Mouse (Mus musculus) limb, embryonic 11.5 days (tissue): ENCODE measurements around the gene Gm20458. TPM values are rescaled to one million over a fixed set of nuclear protein-coding genes. Genes with fewer than 3 reads are reported as not detected.

Experiments
- ATAC-seq: fragments of 200-750 bp; cut with Nextera tagmentation; 2 replicates; pipeline ENCODE4 v1.8.0; 2017; ENCODE audit warnings: low read depth; ENCODE audit not compliant: insufficient number of reproducible peaks, low FRiP score, low TSS enrichment
- DNase-seq: peaks from one replicate; pipeline ENCODE4 v3.0.0-alpha.2; 2015; ENCODE audit warnings: low spot score
- H3K27ac ChIP-seq: fragments of 300-500 bp; sonication (generic); replicated peaks from 2 replicates; pipeline ENCODE4 v1.5.1; 2014; ENCODE audit warnings: low read depth, mild to moderate bottlenecking, low read length
- H3K27me3 ChIP-seq: fragments of 300-500 bp; sonication (generic); 2 replicates; pipeline ENCODE4 v1.6.1; 2014; ENCODE audit warnings: mild to moderate bottlenecking, low read length, mixed read lengths; ENCODE audit not compliant: control insufficient read depth, insufficient read depth
- H3K36me3 ChIP-seq: fragments of 300-500 bp; sonication (generic); 2 replicates; pipeline ENCODE4 v1.6.1; 2014; ENCODE audit warnings: mild to moderate bottlenecking, low read length, moderate library complexity, mixed read lengths; ENCODE audit not compliant: control insufficient read depth, insufficient read depth
- H3K4me1 ChIP-seq: fragments of 300-500 bp; sonication (generic); 2 replicates; pipeline ENCODE4 v1.6.1; 2014; ENCODE audit warnings: low read length, mixed read lengths; ENCODE audit not compliant: control insufficient read depth, insufficient read depth
- H3K4me2 ChIP-seq: fragments of 300-500 bp; sonication (generic); 2 replicates; pipeline ENCODE4 v1.6.1; 2014; ENCODE audit warnings: low read depth, mild to moderate bottlenecking, moderate library complexity; ENCODE audit not compliant: severe bottlenecking
- H3K4me3 ChIP-seq: fragments of 300-500 bp; sonication (generic); 2 replicates; pipeline ENCODE4 v1.5.1; 2014; ENCODE audit warnings: low read depth, low read length
- H3K9ac ChIP-seq: fragments of 300-500 bp; sonication (generic); 2 replicates; pipeline ENCODE4 v1.6.1; 2014; ENCODE audit warnings: mild to moderate bottlenecking, low read length
- H3K9me3 ChIP-seq: fragments of 300-500 bp; sonication (generic); 2 replicates; pipeline ENCODE4 v1.6.1; 2016; ENCODE audit warnings: low read length; ENCODE audit not compliant: control insufficient read depth
- WGBS: fragments of 180-500 bp; shearing (Covaris S2); extraction: QIAGEN DNeasy Blood & Tissue Kit; methylation state at CpG from one replicate; pipeline ENCODE4 v1.1.7; 2014; 5-methylcytosine and 5-hydroxymethylcytosine counted together
- polyA plus RNA-seq: library from polyadenylated mRNA; unstranded; fragments of >200 nt; fragmentation: Nextera tagmentation; extraction: Ambion mirVana; gene quantifications from 2 replicates; pipeline ENCODE4 v1.2.1, GENCODE M21; 2014

Gm20458 gene
- polyA plus RNA-seq, 1 experiment from 2014 or later = 3.6 TPM

DNA sequence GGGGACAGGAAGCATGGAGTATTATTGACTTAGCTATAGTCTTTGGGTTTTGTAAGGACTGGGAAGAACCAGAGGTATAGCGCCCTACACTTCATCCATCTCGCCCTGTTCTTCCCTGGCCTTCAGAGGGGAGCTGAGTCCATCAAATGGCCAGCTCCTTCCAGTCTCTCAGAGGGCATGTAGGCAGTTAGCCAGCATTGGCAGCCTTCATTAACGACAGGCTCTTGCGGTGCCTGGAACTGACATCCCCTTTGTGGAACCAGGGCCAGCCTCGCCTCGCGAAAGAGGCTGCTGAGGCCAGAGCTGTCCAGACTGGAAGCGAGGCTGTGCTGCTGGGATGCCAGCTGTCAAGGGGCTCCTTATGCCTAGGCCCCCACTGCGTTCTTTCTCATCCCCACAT lies 27.0 kb downstream of the Gm20458 start:
- Histone ChIP-seq H3K4me3 (no peak overlapping the region), H3K4me1 (peaks cover 8% of the 10 kb centered on the region; the same call in 1 of the 2 replicates), H3K9ac (no peak overlapping the region), H3K9me3 (no peaks in the 10 kb centered on the region), H3K27me3 (peaks cover 21% of the 10 kb centered on the region), H3K4me2 (no peak overlapping the region), H3K27ac (no peak overlapping the region), H3K36me3 (no peaks in the 10 kb centered on the region)
- no peak for ATAC-seq
- WGBS = 63% methylated on average over 9 of the region's 9 CpGs
- no peak for DNase-seq

GRCm38 (mm10) chr2:164494126-164494525 lies 33.4 kb downstream of the Gm20458 start:
- ATAC-seq = no peak
- 54% methylated on average over 2 of the region's 2 CpGs for WGBS

GRCm38 (mm10) chr2:164496331-164496730 lies 35.6 kb downstream of the Gm20458 start:
- no peak for DNase-seq
- Histone ChIP-seq H3K4me1 (peaks cover 6% of the 10 kb centered on the region), H3K27ac (no peak overlapping the region), H3K9ac (no peak overlapping the region), H3K27me3 (no peaks in the 10 kb centered on the region), H3K9me3 (no peaks in the 10 kb centered on the region), H3K36me3 (peaks cover 3% of the 10 kb centered on the region; the same call in 1 of the 2 replicates), H3K4me2 (no peak overlapping the region), H3K4me3 (no peak overlapping the region)
- no peak for ATAC-seq
- WGBS = 73% methylated on average over 1 of the region's 1 CpGs

More at GRCm38 (mm10) chr2:164494126-164494525, 33.4 kb downstream of the Gm20458 start:
- Histone ChIP-seq H3K27ac (no peak overlapping the region), H3K9me3 (no peaks in the 10 kb centered on the region), H3K4me2 (no peak overlapping the region), H3K27me3 (no peaks in the 10 kb centered on the region), H3K9ac (no peak overlapping the region), H3K36me3 (peaks cover under 1% of the 10 kb centered on the region; the same call in 1 of the 2 replicates), H3K4me1 (peaks cover 6% of the 10 kb centered on the region), H3K4me3 (no peak overlapping the region)
- DNase-seq = no peak

- H3K4me3 ChIP-seq = peak within 1 kb of the TSS; percentile 89
- H3K4me1 ChIP-seq = peaks cover 6% of the 10 kb centered on the region
- no peaks in the 10 kb centered on the region for H3K27me3 ChIP-seq
- H3K9ac ChIP-seq = peak within 1 kb of the TSS; percentile 76
- WGBS = 4% methylated on average over 43 of the region's 43 CpGs
- H3K4me2 ChIP-seq = peak within 1 kb of the TSS; percentile 92
- H3K36me3 ChIP-seq = peaks cover 7% of the 10 kb centered on the region; the same call in 1 of the 2 replicates
- H3K27ac ChIP-seq = no peak within 1 kb of the TSS; the same call in 1 of the 2 replicates
- ATAC-seq = peak; percentile 86
- DNase-seq = peak; percentile 86
- no peaks in the 10 kb centered on the region for H3K9me3 ChIP-seq
Observed at GRCm38 (mm10) chr2:164496847-164497690, 36.3 kb downstream of the Gm20458 start, which contains the start of gene Pigt. Gene Pigt (plus strand): TSS chr2:164497520.

DNA sequence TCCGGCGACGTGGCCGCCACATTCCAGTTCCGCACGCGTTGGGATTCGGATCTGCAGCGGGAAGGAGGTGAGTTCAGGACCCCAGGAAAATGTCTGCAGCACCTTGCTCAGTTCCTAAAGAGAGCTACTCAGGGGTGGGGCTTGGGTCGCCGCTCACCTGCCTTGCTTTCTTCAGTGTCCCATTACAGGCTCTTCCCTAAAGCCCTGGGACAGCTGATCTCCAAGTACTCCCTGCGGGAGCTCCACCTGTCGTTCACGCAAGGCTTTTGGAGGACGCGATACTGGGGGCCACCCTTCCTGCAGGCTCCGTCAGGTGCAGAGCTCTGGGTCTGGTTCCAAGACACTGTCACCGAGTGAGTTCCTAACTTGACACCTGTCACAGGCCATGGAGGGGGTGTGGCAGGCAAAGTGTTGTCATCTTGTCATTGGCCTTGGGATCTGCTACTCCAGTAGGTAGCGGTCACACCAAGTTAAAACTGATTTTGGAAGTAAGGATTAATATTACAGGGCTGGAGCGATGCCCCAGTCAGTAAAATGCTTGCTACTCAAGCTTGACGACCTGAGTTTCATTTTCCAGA lies 37.0 kb downstream of the Gm20458 start:
- WGBS = 5% methylated on average over 21 of the region's 21 CpGs
- Histone ChIP-seq H3K27ac (no peak overlapping the region; the same call in 1 of the 2 replicates), H3K9me3 (no peaks in the 10 kb centered on the region), H3K9ac (peak overlapping the region; percentile 76), H3K27me3 (no peaks in the 10 kb centered on the region), H3K4me3 (peak overlapping the region; percentile 89), H3K4me1 (peaks cover 6% of the 10 kb centered on the region), H3K36me3 (peaks cover 10% of the 10 kb centered on the region; the same call in 1 of the 2 replicates), H3K4me2 (peak overlapping the region; percentile 92)
- DNase-seq (no peak), ATAC-seq (no peak)

GRCm38 (mm10) chr2:164499317-164499716 lies 38.5 kb downstream of the Gm20458 start:
- Histone ChIP-seq H3K36me3 (peaks cover 21% of the 10 kb centered on the region; the same call in 1 of the 2 replicates), H3K9ac (no peak overlapping the region)

DNA sequence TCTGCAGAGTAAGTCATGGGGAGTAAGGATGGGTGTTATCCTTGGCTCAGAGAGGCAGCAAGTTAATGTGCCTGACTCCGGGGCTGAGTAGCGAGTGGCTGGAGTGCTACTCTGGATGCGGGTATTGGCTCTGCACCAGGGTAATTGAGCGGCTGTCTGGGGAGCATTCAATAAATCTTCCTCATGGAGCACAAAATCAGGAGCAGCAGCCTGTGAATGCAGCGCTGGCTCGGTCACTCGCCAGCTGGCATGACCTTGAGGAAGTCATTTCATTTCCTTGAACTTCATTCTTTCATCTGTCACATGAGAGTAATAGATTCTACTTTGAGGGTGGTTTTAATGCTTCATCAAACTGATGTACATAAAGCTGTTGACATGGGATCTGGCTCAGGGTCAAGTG lies 39.7 kb downstream of the Gm20458 start:
- ATAC-seq = no peak
- no peaks in the 10 kb centered on the region for H3K9me3 ChIP-seq
- peaks cover 6% of the 10 kb centered on the region for H3K4me1 ChIP-seq
- no peak overlapping the region for H3K4me2 ChIP-seq
- no peak overlapping the region for H3K4me3 ChIP-seq
- no peak overlapping the region for H3K27ac ChIP-seq
- WGBS = 88% methylated on average over 7 of the region's 7 CpGs
- no peaks in the 10 kb centered on the region for H3K27me3 ChIP-seq
- DNase-seq = no peak
- H3K36me3 ChIP-seq = peaks cover 26% of the 10 kb centered on the region; the same call in 1 of the 2 replicates
- H3K9ac ChIP-seq = no peak overlapping the region

More at GRCm38 (mm10) chr2:164499317-164499716, 38.5 kb downstream of the Gm20458 start:
- H3K27ac ChIP-seq = no peak overlapping the region
- ATAC-seq (no peak), DNase-seq (no peak)
- WGBS = 78% methylated on average over 5 of the region's 5 CpGs
- no peak overlapping the region for H3K4me3 ChIP-seq
- no peaks in the 10 kb centered on the region for H3K27me3 ChIP-seq
- peaks cover 6% of the 10 kb centered on the region for H3K4me1 ChIP-seq
- no peak overlapping the region for H3K4me2 ChIP-seq
- H3K9me3 ChIP-seq = no peaks in the 10 kb centered on the region

- 96% methylated on average over 3 of the region's 3 CpGs for WGBS
- H3K9ac ChIP-seq = no peak overlapping the region
- H3K27me3 ChIP-seq = no peaks in the 10 kb centered on the region
- ATAC-seq (no peak), DNase-seq (no peak)
- H3K4me1 ChIP-seq = no peaks in the 10 kb centered on the region
- no peak overlapping the region for H3K4me3 ChIP-seq
- peaks cover 26% of the 10 kb centered on the region for H3K36me3 ChIP-seq
- no peak overlapping the region for H3K4me2 ChIP-seq
- H3K27ac ChIP-seq = no peak overlapping the region
- no peaks in the 10 kb centered on the region for H3K9me3 ChIP-seq
Observed at GRCm38 (mm10) chr2:164504919-164505318, 44.2 kb downstream of the Gm20458 start.
